Mouse (Mus musculus): Measurements from ENCODE around the gene Myh6. TPM values are rescaled to one million over a fixed set of nuclear protein-coding genes. Genes with fewer than 3 reads are reported as not detected.
"Not testable (repeated sequence)": the region's sequence is repeated elsewhere in the genome, so short reads cannot be mapped to it uniquely, and the experiment has no call there.

Gene Myh6
- polyA plus RNA-seq, 1 experiment from 2014 or later: 1.7 TPM

- H3K36me3 ChIP-seq (ENCODE audit: control insufficient read depth, insufficient read depth, low read length); H3K9me3 ChIP-seq (ENCODE audit: control insufficient read depth, low read length); H3K4me3 ChIP-seq (ENCODE audit: low read depth, low read length); H3K27ac ChIP-seq (ENCODE audit: low read depth, low read length); H3K4me2 ChIP-seq (ENCODE audit: low read depth, low read length); H3K9ac ChIP-seq (replicated peaks; ENCODE audit: low read depth, low read length); ATAC-seq (ENCODE audit: low read depth); H3K4me1 ChIP-seq (ENCODE audit: control insufficient read depth, insufficient read depth, low read length); H3K27me3 ChIP-seq (ENCODE audit: control insufficient read depth, insufficient read depth, low read length): not testable (repeated sequence)
- 95% methylated on average over 9 of the region's 9 CpGs for WGBS
Measured at GRCm38 (mm10) chr14:54988350-54988874, 21.7 kb upstream of the Myh6 start.

DNA sequence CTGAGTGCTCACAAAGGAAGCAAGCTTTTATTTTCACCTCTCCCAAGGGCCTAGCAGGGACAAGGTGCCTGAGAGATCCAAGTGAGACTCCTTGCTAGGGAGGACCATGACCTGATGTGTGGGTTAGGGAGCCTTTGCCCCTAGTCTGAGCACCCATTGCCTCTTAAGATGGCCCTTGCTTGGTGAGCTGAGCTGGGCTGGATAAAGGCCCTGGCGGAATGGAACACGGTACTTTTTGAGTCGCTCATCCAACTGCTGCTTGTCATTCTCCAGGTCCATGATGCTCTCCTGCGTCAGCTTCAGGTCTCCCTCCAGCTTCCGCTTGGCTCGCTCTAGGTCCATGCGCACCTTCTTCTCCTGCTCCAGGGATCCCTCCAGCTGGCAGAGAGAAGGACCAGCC lies 15.2 kb upstream of the Myh6 start:
- ATAC-seq (ENCODE audit: low read depth): no peak
- Histone ChIP-seq H3K9ac (replicated peaks; ENCODE audit: low read depth, low read length) (no peak overlapping the region), H3K27ac (ENCODE audit: low read depth, low read length) (no peak overlapping the region), H3K9me3 (ENCODE audit: control insufficient read depth, low read length) (no peaks in the 10 kb centered on the region), H3K4me1 (ENCODE audit: control insufficient read depth, insufficient read depth, low read length) (no peaks in the 10 kb centered on the region), H3K36me3 (ENCODE audit: control insufficient read depth, insufficient read depth, low read length) (no peaks in the 10 kb centered on the region), H3K27me3 (ENCODE audit: control insufficient read depth, insufficient read depth, low read length) (no peaks in the 10 kb centered on the region), H3K4me2 (ENCODE audit: low read depth, low read length) (no peak overlapping the region), H3K4me3 (ENCODE audit: low read depth, low read length) (no peak overlapping the region)
- WGBS: 96% methylated on average over 7 of the region's 7 CpGs

- WGBS: 90% methylated on average over 8 of the region's 8 CpGs
- Histone ChIP-seq H3K36me3 (ENCODE audit: control insufficient read depth, insufficient read depth, low read length) (no peaks in the 10 kb centered on the region), H3K27me3 (ENCODE audit: control insufficient read depth, insufficient read depth, low read length) (no peaks in the 10 kb centered on the region), H3K9ac (replicated peaks; ENCODE audit: low read depth, low read length) (no peak overlapping the region), H3K4me3 (ENCODE audit: low read depth, low read length) (no peak overlapping the region), H3K9me3 (ENCODE audit: control insufficient read depth, low read length) (no peaks in the 10 kb centered on the region), H3K27ac (ENCODE audit: low read depth, low read length) (no peak overlapping the region), H3K4me2 (ENCODE audit: low read depth, low read length) (no peak overlapping the region), H3K4me1 (ENCODE audit: control insufficient read depth, insufficient read depth, low read length) (peaks cover 7% of the 10 kb centered on the region; the same call in 1 of the 2 replicates)
- ATAC-seq (ENCODE audit: low read depth): no peak
Measured at GRCm38 (mm10) chr14:54978664-54979063, 11.9 kb upstream of the Myh6 start.

DNA sequence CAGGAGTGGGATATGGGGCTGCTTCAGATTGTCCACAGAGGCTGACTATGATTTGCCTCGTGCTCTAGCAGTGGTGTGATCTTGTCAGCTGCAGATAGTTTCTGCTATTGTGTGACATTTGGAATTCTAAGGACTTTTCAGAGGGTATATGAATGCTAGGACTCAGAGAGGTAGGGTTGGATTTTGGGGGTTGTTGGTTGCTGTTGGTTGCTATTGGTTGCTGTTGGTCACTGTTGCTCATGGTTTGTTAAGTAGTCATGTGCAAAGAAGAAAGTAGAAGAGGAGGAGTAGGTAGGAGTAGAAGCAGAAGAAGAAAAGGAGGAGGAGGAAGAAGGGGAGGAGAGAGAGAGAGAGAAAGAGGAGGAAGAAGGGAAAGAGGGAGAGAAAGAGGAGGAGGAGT lies 9.9 kb upstream of the Myh6 start, which contains the start of gene Gm17428:
TSS of gene Gm17428 (plus strand) at position 301 of the 400 bp plus-strand sequence.
- H3K4me2 ChIP-seq (ENCODE audit: low read depth, low read length): no peak within 1 kb of the TSS
- no peak for ATAC-seq (ENCODE audit: low read depth)
- H3K27me3 ChIP-seq (ENCODE audit: control insufficient read depth, insufficient read depth, low read length): no peaks in the 10 kb centered on the region
- H3K4me1 ChIP-seq (ENCODE audit: control insufficient read depth, insufficient read depth, low read length): peaks cover 7% of the 10 kb centered on the region; the same call in 1 of the 2 replicates
- H3K4me3 ChIP-seq (ENCODE audit: low read depth, low read length): no peak within 1 kb of the TSS
- no peaks in the 10 kb centered on the region for H3K9me3 ChIP-seq (ENCODE audit: control insufficient read depth, low read length)
- no peak within 1 kb of the TSS for H3K27ac ChIP-seq (ENCODE audit: low read depth, low read length)
- 73% methylated on average over 1 of the region's 1 CpGs for WGBS
- H3K9ac ChIP-seq (replicated peaks; ENCODE audit: low read depth, low read length): no peak within 1 kb of the TSS
- no peaks in the 10 kb centered on the region for H3K36me3 ChIP-seq (ENCODE audit: control insufficient read depth, insufficient read depth, low read length)

DNA sequence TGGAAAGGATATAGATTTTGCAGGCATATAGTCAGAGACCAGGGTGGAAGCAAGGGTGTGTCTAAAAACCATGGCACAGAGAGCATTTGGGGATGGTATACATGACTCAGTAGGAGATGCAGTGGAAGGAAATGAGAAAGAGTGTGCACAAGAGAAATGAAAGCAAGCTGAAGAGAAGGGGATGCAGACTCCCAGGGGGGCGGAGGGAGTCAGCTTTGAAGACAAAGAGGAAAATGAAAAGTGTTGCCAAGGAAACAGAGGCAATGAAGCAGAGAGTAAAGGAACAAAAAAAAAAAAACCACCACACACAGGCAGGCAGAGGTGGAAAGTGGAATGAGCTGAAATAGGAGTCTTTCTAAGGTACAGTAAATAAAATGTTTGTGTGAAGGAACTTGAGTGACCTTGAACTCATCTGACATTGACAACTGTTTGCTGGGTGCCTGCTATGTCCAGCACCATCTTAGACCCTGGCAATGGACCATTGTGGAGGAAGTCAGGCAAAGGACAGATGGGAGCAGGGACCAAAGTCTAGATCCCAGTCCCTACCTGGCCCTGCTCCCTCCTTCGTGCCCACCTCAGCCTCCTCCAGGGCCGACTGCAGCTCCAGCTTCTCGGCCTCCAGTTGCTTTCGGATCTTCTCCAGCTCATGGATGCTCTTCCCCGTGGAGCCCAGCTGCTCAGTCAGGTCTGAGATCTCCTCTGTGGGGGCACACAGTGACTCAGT lies 7.5 kb upstream of the Myh6 start:
- peak overlapping the region; percentile 70 for H3K27ac ChIP-seq (ENCODE audit: low read depth, low read length)
- no peak overlapping the region for H3K4me3 ChIP-seq (ENCODE audit: low read depth, low read length)
- 74% methylated on average over 6 of the region's 6 CpGs for WGBS
- peaks cover 7% of the 10 kb centered on the region; the same call in 1 of the 2 replicates for H3K4me1 ChIP-seq (ENCODE audit: control insufficient read depth, insufficient read depth, low read length)
- no peaks in the 10 kb centered on the region for H3K27me3 ChIP-seq (ENCODE audit: control insufficient read depth, insufficient read depth, low read length)
- no peaks in the 10 kb centered on the region for H3K9me3 ChIP-seq (ENCODE audit: control insufficient read depth, low read length)
- ATAC-seq (ENCODE audit: low read depth): peak; percentile 31; the same call in 1 of the 2 replicates
- H3K4me2 ChIP-seq (ENCODE audit: low read depth, low read length): no peak overlapping the region
- no peaks in the 10 kb centered on the region for H3K36me3 ChIP-seq (ENCODE audit: control insufficient read depth, insufficient read depth, low read length)
- no peak overlapping the region for H3K9ac ChIP-seq (replicated peaks; ENCODE audit: low read depth, low read length)

GRCm38 (mm10) chr14:54972786-54973185 lies 6.1 kb upstream of the Myh6 start:
- not testable (repeated sequence) for H3K4me1 ChIP-seq (ENCODE audit: control insufficient read depth, insufficient read depth, low read length); H3K9ac ChIP-seq (replicated peaks; ENCODE audit: low read depth, low read length); H3K27me3 ChIP-seq (ENCODE audit: control insufficient read depth, insufficient read depth, low read length); ATAC-seq (ENCODE audit: low read depth); H3K36me3 ChIP-seq (ENCODE audit: control insufficient read depth, insufficient read depth, low read length); H3K27ac ChIP-seq (ENCODE audit: low read depth, low read length); H3K4me3 ChIP-seq (ENCODE audit: low read depth, low read length); H3K4me2 ChIP-seq (ENCODE audit: low read depth, low read length); H3K9me3 ChIP-seq (ENCODE audit: control insufficient read depth, low read length)
- 97% methylated on average over 8 of the region's 11 CpGs for WGBS

- no peaks in the 10 kb centered on the region for H3K9me3 ChIP-seq (ENCODE audit: control insufficient read depth, low read length)
- H3K36me3 ChIP-seq (ENCODE audit: control insufficient read depth, insufficient read depth, low read length): no peaks in the 10 kb centered on the region
- H3K27me3 ChIP-seq (ENCODE audit: control insufficient read depth, insufficient read depth, low read length): no peaks in the 10 kb centered on the region
- no peak overlapping the region for H3K4me3 ChIP-seq (ENCODE audit: low read depth, low read length)
- no peak overlapping the region for H3K9ac ChIP-seq (replicated peaks; ENCODE audit: low read depth, low read length)
- no peak overlapping the region for H3K27ac ChIP-seq (ENCODE audit: low read depth, low read length)
- H3K4me2 ChIP-seq (ENCODE audit: low read depth, low read length): no peak overlapping the region
- no peak for ATAC-seq (ENCODE audit: low read depth)
- no peaks in the 10 kb centered on the region for H3K4me1 ChIP-seq (ENCODE audit: control insufficient read depth, insufficient read depth, low read length)
Measured at GRCm38 (mm10) chr14:54968344-54968743, 1.6 kb upstream of the Myh6 start.

- no peak overlapping the region for H3K27ac ChIP-seq (ENCODE audit: low read depth, low read length)
- H3K27me3 ChIP-seq (ENCODE audit: control insufficient read depth, insufficient read depth, low read length): no peaks in the 10 kb centered on the region
- no peak overlapping the region for H3K9ac ChIP-seq (replicated peaks; ENCODE audit: low read depth, low read length)
- H3K4me2 ChIP-seq (ENCODE audit: low read depth, low read length): no peak overlapping the region
- H3K9me3 ChIP-seq (ENCODE audit: control insufficient read depth, low read length): no peaks in the 10 kb centered on the region
- no peak for ATAC-seq (ENCODE audit: low read depth)
- whole genome bisulfite sequencing: 83% methylated on average over 3 of the region's 3 CpGs
- H3K4me3 ChIP-seq (ENCODE audit: low read depth, low read length): no peak overlapping the region
- H3K4me1 ChIP-seq (ENCODE audit: control insufficient read depth, insufficient read depth, low read length): no peaks in the 10 kb centered on the region
- H3K36me3 ChIP-seq (ENCODE audit: control insufficient read depth, insufficient read depth, low read length): no peaks in the 10 kb centered on the region
Measured at GRCm38 (mm10) chr14:54967874-54968273, 1.1 kb upstream of the Myh6 start.

DNA sequence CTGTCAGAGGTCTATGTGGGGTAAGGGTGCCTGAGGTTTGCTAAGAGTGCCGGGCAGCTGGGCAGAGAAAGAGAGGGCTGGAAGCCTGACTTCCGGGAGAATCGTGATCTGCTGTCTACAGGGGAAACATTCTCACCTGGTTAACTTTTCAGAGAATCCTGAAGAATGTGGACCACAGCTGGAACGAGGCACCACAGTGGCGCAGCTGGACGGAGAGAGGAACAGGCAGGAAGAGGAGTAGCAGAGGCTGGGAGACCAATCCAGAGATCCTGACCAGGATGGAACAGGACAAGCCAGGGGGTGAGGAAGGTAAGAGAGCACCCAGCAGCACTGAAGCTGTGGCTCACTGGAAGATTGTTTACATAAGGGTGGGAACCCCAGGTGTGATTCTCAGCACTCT lies 1.1 kb downstream of the Myh6 start:
- H3K27me3 ChIP-seq (ENCODE audit: control insufficient read depth, insufficient read depth, low read length): no peaks in the 10 kb centered on the region
- H3K9me3 ChIP-seq (ENCODE audit: control insufficient read depth, low read length): no peaks in the 10 kb centered on the region
- H3K36me3 ChIP-seq (ENCODE audit: control insufficient read depth, insufficient read depth, low read length): no peaks in the 10 kb centered on the region
- no peak overlapping the region for H3K4me3 ChIP-seq (ENCODE audit: low read depth, low read length)
- no peak for ATAC-seq (ENCODE audit: low read depth)
- no peak overlapping the region for H3K4me2 ChIP-seq (ENCODE audit: low read depth, low read length)
- 81% methylated on average over 6 of the region's 6 CpGs for WGBS
- no peaks in the 10 kb centered on the region for H3K4me1 ChIP-seq (ENCODE audit: control insufficient read depth, insufficient read depth, low read length)
- no peak overlapping the region for H3K27ac ChIP-seq (ENCODE audit: low read depth, low read length)
- H3K9ac ChIP-seq (replicated peaks; ENCODE audit: low read depth, low read length): no peak overlapping the region

All from neural tube, embryonic 14.5 days (tissue).